Mouse (Mus musculus) retina, adult 2 months (tissue): ENCODE measurements around the gene Fbxo4.

ENCODE experiments used
- DNase-seq: peaks from one replicate; pipeline ENCODE4 v3.0.0-alpha.2; 2012; ENCODE audit warnings: low read depth, low spot score

The Fbxo4 gene

GRCm38 (mm10) chr15:3979871-3980270 is 498 bp upstream of the Fbxo4 start:
- DNase-seq = no peak

DNA sequence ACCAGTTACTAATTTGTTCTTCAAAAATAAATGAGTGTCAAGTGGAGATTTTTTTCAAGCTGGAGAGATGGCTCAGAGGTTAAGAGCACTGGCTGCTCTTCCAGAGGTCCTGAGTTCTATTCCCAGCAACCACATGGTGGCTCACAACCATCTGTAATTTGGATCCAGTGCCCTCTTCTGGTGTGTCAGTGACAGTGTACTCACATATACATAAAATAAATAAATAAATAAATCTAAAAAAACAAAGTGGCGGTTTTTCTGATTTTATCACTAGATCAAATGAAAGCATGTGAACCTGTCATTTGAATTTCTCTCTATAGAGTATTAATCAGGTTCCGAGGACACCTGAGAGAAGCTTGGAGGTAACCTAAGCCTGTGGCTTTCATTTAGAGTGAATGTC is 1.1 kb downstream of the Fbxo4 start:
- no peak for DNase-seq

GRCm38 (mm10) chr15:3973300-3973699 is 6.1 kb downstream of the Fbxo4 start:
- no peak for DNase-seq

DNA sequence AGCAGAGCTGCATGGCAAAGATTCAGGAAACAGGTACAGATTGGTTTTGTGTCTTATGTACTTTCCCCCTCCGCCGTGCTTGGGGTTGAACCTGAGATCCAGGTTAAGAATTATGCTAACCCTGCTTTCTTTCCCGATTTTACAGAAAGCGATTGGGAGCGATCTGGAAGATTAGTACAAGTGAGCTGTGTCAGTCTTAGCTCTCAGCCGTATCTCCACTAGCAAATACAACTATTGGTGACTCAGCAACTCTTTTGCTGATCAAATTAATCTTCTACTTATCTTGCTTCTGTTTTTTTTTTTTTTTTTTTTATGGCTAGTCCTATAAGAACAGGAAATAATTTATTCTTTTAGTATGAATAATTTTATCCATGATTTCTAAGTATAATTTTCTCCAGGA is 9.2 kb downstream of the Fbxo4 start:
- no peak for DNase-seq

GRCm38 (mm10) chr15:3969743-3970142 is 9.6 kb downstream of the Fbxo4 start:
- DNase-seq = no peak

GRCm38 (mm10) chr15:3962251-3962650 is 17.1 kb downstream of the Fbxo4 start:
- no peak for DNase-seq

GRCm38 (mm10) chr15:3960094-3960493 is 19.3 kb downstream of the Fbxo4 start:
- no peak for DNase-seq

- DNase-seq = no peak
These were observed 21.4 kb downstream of the Fbxo4 start for GRCm38 (mm10) chr15:3957982-3958381.

GRCm38 (mm10) chr15:3954971-3955370 is 24.4 kb downstream of the Fbxo4 start:
- DNase-seq = no peak

DNA sequence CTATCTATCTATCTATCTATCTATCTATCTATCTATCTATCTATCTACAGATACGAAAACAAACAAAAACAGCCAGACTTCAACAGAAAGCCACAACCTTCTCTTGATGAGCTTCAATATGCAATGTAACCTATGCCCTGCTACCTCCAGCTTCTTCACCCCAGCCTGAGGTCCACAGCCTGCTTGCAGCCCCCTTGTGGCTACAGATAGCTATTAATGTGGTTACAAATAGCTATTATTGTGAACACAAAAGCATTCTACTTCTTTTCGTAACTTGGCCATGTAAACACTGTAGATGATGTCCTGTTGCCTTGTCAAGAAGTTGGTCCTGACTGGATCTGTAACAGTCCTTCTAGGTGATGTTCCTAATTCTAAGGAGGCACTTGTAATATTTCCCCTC is 41.2 kb downstream of the Fbxo4 start:
- no peak for DNase-seq

- DNase-seq = no peak
These were observed 43.3 kb downstream of the Fbxo4 start for GRCm38 (mm10) chr15:3936056-3936455.

DNA sequence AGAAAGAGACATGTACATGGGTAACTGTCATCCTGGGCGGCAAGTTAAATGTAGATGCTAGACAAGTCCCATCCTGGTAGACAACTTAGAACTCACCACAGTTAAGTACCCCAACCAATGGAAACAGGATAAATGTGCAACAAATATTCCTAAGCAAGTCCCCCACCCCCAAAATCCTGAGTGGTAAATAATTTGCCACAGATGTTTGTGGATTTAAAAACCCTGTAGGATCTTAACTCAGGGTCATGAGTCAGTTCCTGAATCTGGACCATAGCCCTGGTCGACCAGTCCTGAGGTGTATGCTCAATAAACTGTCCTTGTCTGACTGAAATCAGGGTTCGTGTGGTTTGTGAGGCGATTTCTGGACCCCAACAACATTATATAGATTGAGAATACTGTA is 45.9 kb downstream of the Fbxo4 start:
- DNase-seq = no peak

DNA sequence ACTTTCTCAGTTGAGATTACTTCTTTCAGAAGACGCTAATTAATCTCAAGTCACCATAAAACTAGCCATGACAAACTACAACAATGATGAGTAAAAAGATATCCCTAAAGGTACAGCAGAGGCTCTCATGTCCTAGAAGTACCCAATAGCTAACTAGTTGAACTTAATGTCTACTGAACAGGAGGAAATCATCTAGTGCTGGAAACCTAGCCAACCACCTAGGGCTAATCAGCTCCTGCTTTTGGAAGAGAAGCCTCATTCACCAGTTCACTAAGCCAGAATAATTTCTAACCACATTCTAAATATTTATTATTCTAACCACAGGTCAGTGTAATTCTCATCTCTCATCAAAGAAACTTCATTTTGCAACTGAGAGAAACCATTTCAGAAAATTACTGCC is 47.4 kb downstream of the Fbxo4 start:
- DNase-seq = no peak
